Mouse (Mus musculus) heart, embryonic 10.5 days (tissue): ENCODE data around the gene Cul7. TPM values are rescaled to one million over a fixed set of nuclear protein-coding genes. Genes with fewer than 3 reads are reported as not detected.
A peak's percentile ranks its signal among the peaks of the same experiment; 100 is the strongest.

ENCODE experiments used
- DNase-seq: peaks from one replicate; pipeline ENCODE4 v3.0.0-alpha.2; 2017; ENCODE audit warnings: low spot score
- H3K27ac ChIP-seq: fragments of 300-500 bp; sonication (generic); 2 replicates; pipeline ENCODE4 v1.5.1; 2016; ENCODE audit warnings: mild to moderate bottlenecking
- H3K27me3 ChIP-seq: fragments of 300-500 bp; sonication (generic); 2 replicates; pipeline ENCODE4 v1.6.1; 2016; ENCODE audit warnings: mild to moderate bottlenecking; ENCODE audit not compliant: poor library complexity, insufficient read depth, severe bottlenecking
- H3K36me3 ChIP-seq: fragments of 300-500 bp; sonication (generic); 2 replicates; pipeline ENCODE4 v1.6.1; 2016; ENCODE audit warnings: mild to moderate bottlenecking, moderate library complexity
- H3K4me1 ChIP-seq: fragments of 300-500 bp; sonication (generic); 2 replicates; pipeline ENCODE4 v1.6.1; 2016; ENCODE audit warnings: mild to moderate bottlenecking
- H3K4me3 ChIP-seq: fragments of 300-500 bp; sonication (generic); 2 replicates; pipeline ENCODE4 v1.5.1; 2016; ENCODE audit warnings: mild to moderate bottlenecking, moderate library complexity
- H3K9me3 ChIP-seq: fragments of 300-500 bp; sonication (generic); 2 replicates; pipeline ENCODE4 v1.6.1; 2016; ENCODE audit warnings: mild to moderate bottlenecking, moderate library complexity
- WGBS: fragments of 180-500 bp; shearing (Covaris S2); methylation state at CpG from one replicate; pipeline ENCODE4 v1.1.7; 2016; 5-methylcytosine and 5-hydroxymethylcytosine counted together
- polyA plus RNA-seq: library from polyadenylated mRNA; unstranded; fragments of >200 nt; fragmentation: Nextera tagmentation; extraction: Ambion mirVana; gene quantifications from 2 replicates; pipeline ENCODE4 v1.2.1, GENCODE M21; 2016

Gene Cul7
- polyA plus RNA-seq, 1 experiment from 2014 or later, result 44.8 TPM

- DNase-seq, result no peak
- H3K4me1 ChIP-seq, result peaks cover 29% of the 10 kb centered on the region
- WGBS, result 80% methylated on average over 9 of the region's 9 CpGs
- H3K4me3 ChIP-seq, result no peak overlapping the region
- H3K27ac ChIP-seq, result no peak overlapping the region
- H3K27me3 ChIP-seq, result no peaks in the 10 kb centered on the region
- peaks cover 50% of the 10 kb centered on the region for H3K36me3 ChIP-seq
- H3K9me3 ChIP-seq, result no peaks in the 10 kb centered on the region
These were observed 10.2 kb upstream of the Cul7 start for GRCm38 (mm10) chr17:46639929-46640328.

- H3K27me3 ChIP-seq, result no peaks in the 10 kb centered on the region
- no peak for DNase-seq
- peaks cover 36% of the 10 kb centered on the region for H3K36me3 ChIP-seq
- WGBS, result 87% methylated on average over 17 of the region's 17 CpGs
- H3K27ac ChIP-seq, result no peak overlapping the region
- H3K4me3 ChIP-seq, result no peak overlapping the region
- H3K9me3 ChIP-seq, result no peaks in the 10 kb centered on the region
- peaks cover 19% of the 10 kb centered on the region for H3K4me1 ChIP-seq
These were observed 8.1 kb upstream of the Cul7 start for GRCm38 (mm10) chr17:46642060-46642459.

- H3K27ac ChIP-seq, result peak overlapping the region; percentile 93; the same call in 1 of the 2 replicates
- WGBS, result 84% methylated on average over 12 of the region's 12 CpGs
- peaks cover 22% of the 10 kb centered on the region for H3K4me1 ChIP-seq
- H3K36me3 ChIP-seq, result peaks cover 43% of the 10 kb centered on the region
- H3K4me3 ChIP-seq, result peak overlapping the region; percentile 89
- DNase-seq, result no peak
- no peaks in the 10 kb centered on the region for H3K9me3 ChIP-seq
- no peaks in the 10 kb centered on the region for H3K27me3 ChIP-seq
These were observed 5.9 kb upstream of the Cul7 start for GRCm38 (mm10) chr17:46644152-46644805.

- no peak for DNase-seq
- Histone ChIP-seq H3K9me3 (no peaks in the 10 kb centered on the region), H3K27me3 (no peaks in the 10 kb centered on the region), H3K27ac (peak overlapping the region; percentile 93), H3K4me3 (peak overlapping the region; percentile 89), H3K4me1 (peaks cover 30% of the 10 kb centered on the region), H3K36me3 (peaks cover 38% of the 10 kb centered on the region)
- 9% methylated on average over 11 of the region's 11 CpGs for WGBS
These were observed 5.1 kb upstream of the Cul7 start for GRCm38 (mm10) chr17:46644916-46645475.

GRCm38 (mm10) chr17:46645561-46646321 is 4.4 kb upstream of the Cul7 start, which contains the start of the genes Klc4 and Mrpl2:
TSS of gene Klc4 (minus strand) at chr17:46646022.
TSS of gene Mrpl2 (plus strand) at chr17:46646229.
- under 1% methylated on average over 53 of the region's 53 CpGs for WGBS
- peak within 1 kb of the TSS; percentile 89 for H3K4me3 ChIP-seq
- H3K27me3 ChIP-seq, result no peaks in the 10 kb centered on the region
- peaks cover 36% of the 10 kb centered on the region for H3K4me1 ChIP-seq
- DNase-seq, result peak; percentile 99
- peak within 1 kb of the TSS; percentile 93 for H3K27ac ChIP-seq
- H3K36me3 ChIP-seq, result peaks cover 31% of the 10 kb centered on the region
- H3K9me3 ChIP-seq, result no peaks in the 10 kb centered on the region

GRCm38 (mm10) chr17:46646322-46646662 is 3.8 kb upstream of the Cul7 start:
- H3K4me3 ChIP-seq, result peak overlapping the region; percentile 89
- peaks cover 41% of the 10 kb centered on the region for H3K4me1 ChIP-seq
- peaks cover 25% of the 10 kb centered on the region for H3K36me3 ChIP-seq
- WGBS, result under 1% methylated on average over 19 of the region's 19 CpGs
- peak overlapping the region; percentile 93 for H3K27ac ChIP-seq
- no peaks in the 10 kb centered on the region for H3K9me3 ChIP-seq
- DNase-seq, result no peak
- H3K27me3 ChIP-seq, result no peaks in the 10 kb centered on the region

- Histone ChIP-seq H3K4me1 (peaks cover 51% of the 10 kb centered on the region), H3K36me3 (peaks cover 24% of the 10 kb centered on the region), H3K27me3 (no peaks in the 10 kb centered on the region), H3K9me3 (no peaks in the 10 kb centered on the region), H3K4me3 (peak overlapping the region; percentile 89; the same call in 1 of the 2 replicates), H3K27ac (no peak overlapping the region)
- 92% methylated on average over 7 of the region's 7 CpGs for WGBS
- DNase-seq, result no peak
These were observed 2.9 kb upstream of the Cul7 start for GRCm38 (mm10) chr17:46647279-46647678.

GRCm38 (mm10) chr17:46648436-46648835 is 1.7 kb upstream of the Cul7 start:
- DNase-seq, result no peak
- H3K9me3 ChIP-seq, result no peaks in the 10 kb centered on the region
- no peaks in the 10 kb centered on the region for H3K27me3 ChIP-seq
- peaks cover 60% of the 10 kb centered on the region for H3K4me1 ChIP-seq
- H3K4me3 ChIP-seq, result no peak overlapping the region
- peaks cover 34% of the 10 kb centered on the region for H3K36me3 ChIP-seq
- H3K27ac ChIP-seq, result no peak overlapping the region
- 90% methylated on average over 9 of the region's 9 CpGs for WGBS

- no peak for DNase-seq
- 34% methylated on average over 15 of the region's 15 CpGs for WGBS
- peaks cover 60% of the 10 kb centered on the region for H3K4me1 ChIP-seq
These were observed 326 bp upstream of the Cul7 start for GRCm38 (mm10) chr17:46649811-46650210.

GRCm38 (mm10) chr17:46651292-46651691 is 1.2 kb downstream of the Cul7 start:
- Histone ChIP-seq H3K27me3 (no peaks in the 10 kb centered on the region), H3K4me1 (peaks cover 59% of the 10 kb centered on the region), H3K27ac (peak overlapping the region; percentile 98), H3K36me3 (peaks cover 61% of the 10 kb centered on the region), H3K4me3 (peak overlapping the region; percentile 77), H3K9me3 (no peaks in the 10 kb centered on the region)
- WGBS, result 70% methylated on average over 17 of the region's 17 CpGs
- DNase-seq, result no peak

More at GRCm38 (mm10) chr17:46649811-46650210, 326 bp upstream of the Cul7 start:
- Histone ChIP-seq H3K9me3 (no peaks in the 10 kb centered on the region), H3K27me3 (no peaks in the 10 kb centered on the region), H3K27ac (peak overlapping the region; percentile 98), H3K36me3 (peaks cover 48% of the 10 kb centered on the region), H3K4me3 (peak overlapping the region; percentile 77)

GRCm38 (mm10) chr17:46651755-46652547 is 1.8 kb downstream of the Cul7 start:
- Histone ChIP-seq H3K27me3 (no peaks in the 10 kb centered on the region), H3K27ac (peak overlapping the region; percentile 98), H3K4me3 (peak overlapping the region; percentile 77), H3K4me1 (peaks cover 54% of the 10 kb centered on the region), H3K36me3 (peaks cover 68% of the 10 kb centered on the region), H3K9me3 (no peaks in the 10 kb centered on the region)
- WGBS, result 64% methylated on average over 20 of the region's 20 CpGs
- DNase-seq, result no peak

GRCm38 (mm10) chr17:46656054-46656453 is 5.9 kb downstream of the Cul7 start:
- no peak overlapping the region for H3K27ac ChIP-seq
- H3K9me3 ChIP-seq, result no peaks in the 10 kb centered on the region
- H3K36me3 ChIP-seq, result peaks cover 92% of the 10 kb centered on the region
- DNase-seq, result no peak
- WGBS, result 79% methylated on average over 6 of the region's 6 CpGs
- no peak overlapping the region for H3K4me3 ChIP-seq
- H3K27me3 ChIP-seq, result no peaks in the 10 kb centered on the region
- H3K4me1 ChIP-seq, result peaks cover 35% of the 10 kb centered on the region
